Mouse (Mus musculus) erythroid progenitor cell, adult 5-6 weeks (primary cell): ENCODE data around the gene Piga. TPM values are rescaled to one million over a fixed set of nuclear protein-coding genes. Genes with fewer than 3 reads are reported as not detected.

ENCODE experiments used
- ATAC-seq: replicated peaks from 2 replicates; pipeline ENCODE4 v1.8.0; 2016; ENCODE audit warnings: moderate number of reproducible peaks, mild to moderate bottlenecking, moderate TSS enrichment, inconsistent platforms; ENCODE audit not compliant: poor library complexity, low FRiP score, severe bottlenecking
- total RNA-seq, 2 experiments: library from RNA; stranded (forward) in 1 of 2; stranded (reverse) in 1 of 2; fragments of 150-400 nt in 1 of 2; fragments of 186-747, 209-891 nt in 1 of 2; gene quantifications; 2 replicates each; pipeline versions ENCODE4 v1.2.3 to v1.2.4; 2015 to 2017; ENCODE audit warnings: low replicate concordance in 2 of 2

Piga gene
- total RNA-seq, 2 experiments from 2014 or later: 29.3 to 31.9 TPM

- ATAC-seq: no peak
These were observed 11.5 kb downstream of the Piga start for GRCm38 (mm10) chrX:164431133-164431532.

- no peak for ATAC-seq
These were observed 12.0 kb downstream of the Piga start for GRCm38 (mm10) chrX:164431541-164431940.

- no peak for ATAC-seq
These were observed 13.1 kb downstream of the Piga start for GRCm38 (mm10) chrX:164432682-164433081.

GRCm38 (mm10) chrX:164436709-164437108 is 17.1 kb downstream of the Piga start, which contains the start of gene Asb11:
Gene Asb11, plus strand, starts transcription at chrX:164436994.
- ATAC-seq: no peak

- ATAC-seq: no peak
These were observed 19.9 kb downstream of the Piga start for GRCm38 (mm10) chrX:164439462-164439861.

GRCm38 (mm10) chrX:164440140-164440539 is 20.6 kb downstream of the Piga start:
- no peak for ATAC-seq

- no peak for ATAC-seq
These were observed 21.1 kb downstream of the Piga start for GRCm38 (mm10) chrX:164440703-164441102.

- no peak for ATAC-seq
These were observed 21.7 kb downstream of the Piga start for GRCm38 (mm10) chrX:164441306-164441705.

GRCm38 (mm10) chrX:164445601-164446000 is 26.0 kb downstream of the Piga start:
- ATAC-seq: no peak

- ATAC-seq: no peak
These were observed 26.5 kb downstream of the Piga start for GRCm38 (mm10) chrX:164446106-164446551.

GRCm38 (mm10) chrX:164446835-164447681 is 27.5 kb downstream of the Piga start:
- ATAC-seq: peak; percentile 46; the same call in 1 of the 2 replicates

GRCm38 (mm10) chrX:164447682-164448071 is 28.1 kb downstream of the Piga start:
- peak; percentile 94 for ATAC-seq

- peak; percentile 54; the same call in 1 of the 2 replicates for ATAC-seq
These were observed 29.6 kb downstream of the Piga start for GRCm38 (mm10) chrX:164449201-164449600.

GRCm38 (mm10) chrX:164459205-164459878 is 39.8 kb downstream of the Piga start:
- no peak for ATAC-seq

Other genes starting within 250 kb of the Piga start
- gene Bmx, start 161.6 kb upstream of the Piga start, total RNA-seq (2015; ENCODE audit: low replicate concordance): 2.5 TPM in 1 of 2 replicates, not detected in the other
- gene Bmx, start 161.6 kb upstream of the Piga start, total RNA-seq (2017; ENCODE audit: low replicate concordance): 0.61 and 3.9 TPM in 2 replicates
- 27.7 and 32.1 TPM in 2 replicates for gene Pir, start 150.4 kb upstream of the Piga start, total RNA-seq (2015; ENCODE audit: low replicate concordance)
- gene Pir, start 150.4 kb upstream of the Piga start, total RNA-seq (2017; ENCODE audit: low replicate concordance): 37.7 and 38.7 TPM in 2 replicates
- 10.1 and 11.7 TPM in 2 replicates for gene Vegfd, start 46.4 kb upstream of the Piga start, total RNA-seq (2015; ENCODE audit: low replicate concordance)
- 4.0 and 19.3 TPM in 2 replicates for gene Vegfd, start 46.4 kb upstream of the Piga start, total RNA-seq (2017; ENCODE audit: low replicate concordance)
- gene Asb11, start 17.2 kb downstream of the Piga start, total RNA-seq (2015; ENCODE audit: low replicate concordance): 0.72 TPM in 1 of 2 replicates, not detected in the other
- 0.51 TPM in 1 of 2 replicates, not detected in the other for gene Asb11, start 17.2 kb downstream of the Piga start, total RNA-seq (2017; ENCODE audit: low replicate concordance)
- gene Asb9, start 86.5 kb downstream of the Piga start, total RNA-seq (2015; ENCODE audit: low replicate concordance): not detected in 2 replicates
- gene Asb9, start 86.5 kb downstream of the Piga start, total RNA-seq (2017; ENCODE audit: low replicate concordance): not detected in 2 replicates